Mouse (Mus musculus): ENCODE measurements around the gene Noto.

The Noto gene

GRCm38 (mm10) chr6:85477366-85477917 lies 53.8 kb downstream of the Noto start:
- DNase-seq (ENCODE audit: low spot score): no peak

DNA sequence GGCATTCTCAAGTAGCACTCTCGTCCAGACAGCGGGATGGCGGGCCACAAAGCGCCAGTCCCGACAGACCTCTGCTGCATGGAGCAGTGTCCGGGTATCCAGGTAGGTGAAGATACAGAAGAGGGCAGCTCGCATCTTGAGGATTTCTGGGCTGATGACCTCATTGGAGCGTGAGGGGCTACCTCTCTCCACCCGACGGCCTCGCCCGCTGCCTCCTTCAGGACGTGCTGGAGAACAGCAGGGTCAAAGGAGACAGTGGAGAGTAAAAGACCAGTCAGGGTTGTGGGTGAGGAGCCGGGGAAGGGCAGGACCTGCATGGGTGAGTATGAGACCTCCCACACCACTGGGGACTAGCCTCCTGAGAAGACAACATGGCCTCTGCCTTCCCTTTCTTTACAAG lies 54.7 kb downstream of the Noto start:
- no peak for DNase-seq (ENCODE audit: low spot score)
